Mouse (Mus musculus): ENCODE results near the gene Spata32. TPM values are rescaled to one million over a fixed set of nuclear protein-coding genes. Genes with fewer than 3 reads are reported as not detected.

The Spata32 gene
- polyA plus RNA-seq, 1 experiment from 2014 or later: not detected

DNA sequence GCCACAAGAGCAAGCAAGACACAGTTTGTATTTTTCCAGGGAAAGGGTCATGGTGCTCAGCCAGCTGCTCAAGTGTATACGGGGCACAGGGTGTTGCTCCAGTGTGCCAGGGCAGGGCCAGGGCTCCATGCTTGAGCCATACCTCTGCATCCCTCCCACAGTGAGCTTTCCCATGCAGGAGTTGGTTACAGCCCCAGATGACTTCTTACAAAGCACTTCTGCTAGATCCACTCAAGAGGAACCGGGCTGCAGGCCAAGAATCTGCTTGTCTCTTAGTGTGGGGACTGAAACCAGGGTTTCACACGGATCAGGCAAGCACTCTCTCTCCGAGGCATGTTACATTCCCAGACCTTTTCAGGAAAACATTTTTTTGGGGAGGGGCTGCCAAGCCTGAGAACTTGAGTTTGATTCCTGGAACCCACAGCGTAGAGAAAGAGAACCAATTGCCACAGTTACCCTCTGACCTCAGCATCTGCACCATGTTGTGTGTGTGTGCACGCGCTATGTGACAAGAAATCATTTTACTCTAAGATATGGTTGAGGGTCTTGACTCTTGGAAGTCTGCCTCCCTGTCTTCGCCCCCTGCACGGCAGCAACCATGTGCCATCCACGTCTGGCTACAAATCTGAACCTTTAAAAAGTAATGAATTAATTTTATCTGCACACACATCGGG is 29.4 kb upstream of the Spata32 start:
- peak; percentile 86 for ATAC-seq (replicated peaks; ENCODE audit: extremely low read depth, insufficient read depth, low FRiP score)
- peaks cover 40% of the 10 kb centered on the region for H3K4me1 ChIP-seq (ENCODE audit: control insufficient read depth, insufficient read depth, low read length)
- H3K36me3 ChIP-seq (ENCODE audit: control insufficient read depth, insufficient read depth): no peaks in the 10 kb centered on the region
- no peaks in the 10 kb centered on the region for H3K27me3 ChIP-seq (ENCODE audit: control insufficient read depth, insufficient read depth, low read length)
- peak overlapping the region; percentile 45; the same call in 1 of the 2 replicates for H3K9ac ChIP-seq (ENCODE audit: low read length)
- H3K4me3 ChIP-seq (ENCODE audit: low read length): no peak overlapping the region
- peak overlapping the region; percentile 78 for H3K27ac ChIP-seq (ENCODE audit: low read length)
- 35% methylated on average over 11 of the region's 11 CpGs for WGBS
- peak overlapping the region; percentile 32 for H3K4me2 ChIP-seq (ENCODE audit: low read depth, low read length)
- H3K9me3 ChIP-seq (replicated peaks; ENCODE audit: control insufficient read depth, low read length): no peaks in the 10 kb centered on the region

DNA sequence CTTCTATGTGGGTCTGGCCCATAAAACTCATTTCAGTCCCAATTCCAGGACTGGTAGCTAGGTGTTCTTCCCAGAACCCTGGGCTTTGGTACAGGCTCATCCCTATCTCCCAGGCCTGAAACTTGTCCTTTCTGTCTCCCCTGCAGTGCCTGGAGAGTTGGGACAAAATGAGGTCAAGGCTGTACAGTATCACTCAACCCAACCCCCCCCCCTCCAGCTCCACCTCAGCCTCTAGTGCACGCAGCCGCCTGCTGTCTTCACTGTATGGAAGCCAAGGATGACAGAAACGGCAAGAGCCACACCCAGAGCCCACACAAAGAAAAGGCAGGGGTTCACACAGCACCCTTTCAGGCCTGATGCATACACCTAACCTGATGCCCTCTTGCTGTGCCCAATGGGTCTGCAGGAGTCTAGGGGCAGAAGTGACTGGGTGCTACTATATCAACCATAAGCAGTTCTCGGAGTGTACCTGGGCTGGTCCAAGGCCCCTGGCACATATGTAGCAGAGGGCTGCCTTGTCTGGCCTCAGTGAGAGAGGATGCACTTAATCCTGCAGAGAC is 28.6 kb upstream of the Spata32 start:
- Histone ChIP-seq H3K9ac (ENCODE audit: low read length) (no peak overlapping the region; the same call in 1 of the 2 replicates), H3K4me2 (ENCODE audit: low read depth, low read length) (no peak overlapping the region), H3K9me3 (replicated peaks; ENCODE audit: control insufficient read depth, low read length) (no peaks in the 10 kb centered on the region), H3K4me3 (ENCODE audit: low read length) (no peak overlapping the region), H3K36me3 (ENCODE audit: control insufficient read depth, insufficient read depth) (no peaks in the 10 kb centered on the region), H3K27ac (ENCODE audit: low read length) (peak overlapping the region; percentile 69), H3K27me3 (ENCODE audit: control insufficient read depth, insufficient read depth, low read length) (no peaks in the 10 kb centered on the region), H3K4me1 (ENCODE audit: control insufficient read depth, insufficient read depth, low read length) (peaks cover 40% of the 10 kb centered on the region)
- peak; percentile 19; the same call in 1 of the 2 replicates for ATAC-seq (replicated peaks; ENCODE audit: extremely low read depth, insufficient read depth, low FRiP score)
- 27% methylated on average over 4 of the region's 4 CpGs for WGBS

DNA sequence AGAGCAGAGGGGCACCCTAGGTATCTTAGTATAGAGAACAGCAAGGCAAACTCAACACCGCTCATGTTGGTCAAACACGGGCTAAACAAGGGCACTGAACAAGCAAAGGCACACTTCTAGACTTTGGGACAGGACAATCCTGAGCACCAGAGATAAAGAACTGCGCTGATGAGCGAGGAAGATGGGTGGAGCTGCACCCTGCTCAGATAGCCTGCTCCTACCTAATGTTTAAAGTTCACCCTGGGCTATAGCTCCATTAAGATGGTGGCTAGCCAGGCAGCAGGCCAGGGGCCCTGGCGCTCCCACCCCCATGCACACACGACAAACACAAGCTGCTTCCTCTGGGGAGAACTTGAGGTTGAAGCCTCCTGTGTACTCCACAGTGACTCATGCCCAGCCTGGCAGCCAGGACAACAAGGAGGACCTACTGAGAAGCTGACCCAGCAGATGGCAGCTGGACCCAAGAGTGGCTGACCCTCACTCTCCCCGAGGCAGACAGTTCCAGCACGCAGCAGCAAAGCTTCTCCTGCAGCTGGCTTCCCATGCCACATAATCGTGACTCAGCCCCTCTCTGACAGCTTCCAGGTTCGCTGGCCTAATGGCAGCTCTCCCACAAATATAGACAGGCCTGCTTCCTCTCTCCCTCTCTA is 28.0 kb upstream of the Spata32 start:
- 42% methylated on average over 10 of the region's 10 CpGs for WGBS
- no peaks in the 10 kb centered on the region for H3K9me3 ChIP-seq (replicated peaks; ENCODE audit: control insufficient read depth, low read length)
- H3K9ac ChIP-seq (ENCODE audit: low read length): peak overlapping the region; percentile 16; the same call in 1 of the 2 replicates
- peak; percentile 20; the same call in 1 of the 2 replicates for ATAC-seq (replicated peaks; ENCODE audit: extremely low read depth, insufficient read depth, low FRiP score)
- no peak overlapping the region for H3K4me2 ChIP-seq (ENCODE audit: low read depth, low read length)
- H3K4me3 ChIP-seq (ENCODE audit: low read length): no peak overlapping the region
- peaks cover 41% of the 10 kb centered on the region for H3K4me1 ChIP-seq (ENCODE audit: control insufficient read depth, insufficient read depth, low read length)
- H3K36me3 ChIP-seq (ENCODE audit: control insufficient read depth, insufficient read depth): no peaks in the 10 kb centered on the region
- peak overlapping the region; percentile 69 for H3K27ac ChIP-seq (ENCODE audit: low read length)
- no peaks in the 10 kb centered on the region for H3K27me3 ChIP-seq (ENCODE audit: control insufficient read depth, insufficient read depth, low read length)

DNA sequence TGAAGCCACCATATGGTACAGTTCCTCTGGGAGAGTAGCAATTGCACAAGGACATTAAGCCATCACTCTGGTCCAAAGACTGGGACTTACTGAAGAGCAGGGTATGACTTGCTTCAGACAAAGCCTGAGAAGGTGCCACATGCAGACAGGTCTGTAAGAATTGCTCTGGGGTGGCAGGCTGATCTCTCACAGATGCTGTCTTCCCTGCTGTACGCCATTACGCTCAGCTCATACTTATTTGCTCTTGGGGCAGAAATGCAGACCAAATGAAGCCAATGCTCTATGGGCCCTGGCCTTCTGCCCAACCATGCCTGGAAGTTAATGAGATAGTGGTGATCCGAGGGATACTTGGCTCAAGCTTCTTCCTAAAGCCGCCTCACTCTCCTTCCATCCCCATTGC is 26.6 kb upstream of the Spata32 start:
- WGBS: 58% methylated on average over 4 of the region's 4 CpGs
- no peaks in the 10 kb centered on the region for H3K9me3 ChIP-seq (replicated peaks; ENCODE audit: control insufficient read depth, low read length)
- H3K4me2 ChIP-seq (ENCODE audit: low read depth, low read length): no peak overlapping the region
- H3K27me3 ChIP-seq (ENCODE audit: control insufficient read depth, insufficient read depth, low read length): no peaks in the 10 kb centered on the region
- H3K4me3 ChIP-seq (ENCODE audit: low read length): no peak overlapping the region
- no peak for ATAC-seq (replicated peaks; ENCODE audit: extremely low read depth, insufficient read depth, low FRiP score)
- no peak overlapping the region for H3K27ac ChIP-seq (ENCODE audit: low read length)
- no peak overlapping the region for H3K9ac ChIP-seq (ENCODE audit: low read length)
- peaks cover 53% of the 10 kb centered on the region for H3K4me1 ChIP-seq (ENCODE audit: control insufficient read depth, insufficient read depth, low read length)
- no peaks in the 10 kb centered on the region for H3K36me3 ChIP-seq (ENCODE audit: control insufficient read depth, insufficient read depth)

DNA sequence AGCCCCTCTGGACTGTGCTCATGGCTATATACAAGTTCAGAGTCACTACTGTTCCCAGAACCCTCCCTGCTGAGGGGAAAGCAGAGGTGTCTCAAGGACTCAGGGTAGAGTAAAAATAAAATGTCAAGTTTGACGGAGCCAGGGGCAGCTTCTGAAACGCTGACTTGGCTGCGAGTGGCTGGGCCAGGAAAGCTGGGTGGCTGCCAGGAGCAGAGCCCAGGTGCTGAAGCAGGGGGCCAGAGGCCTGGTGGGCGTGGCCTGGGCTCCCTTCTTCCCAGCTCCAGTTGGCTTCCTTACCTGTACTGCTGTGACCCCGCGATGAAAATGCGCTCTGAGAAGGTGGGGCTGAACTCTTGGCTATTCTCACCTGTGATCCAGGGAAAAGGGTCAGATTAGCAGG is 22.5 kb upstream of the Spata32 start:
- no peak overlapping the region; the same call in none of the 2 replicates for H3K9ac ChIP-seq (ENCODE audit: low read length)
- no peak overlapping the region for H3K4me3 ChIP-seq (ENCODE audit: low read length)
- peak; percentile 30 for ATAC-seq (replicated peaks; ENCODE audit: extremely low read depth, insufficient read depth, low FRiP score)

DNA sequence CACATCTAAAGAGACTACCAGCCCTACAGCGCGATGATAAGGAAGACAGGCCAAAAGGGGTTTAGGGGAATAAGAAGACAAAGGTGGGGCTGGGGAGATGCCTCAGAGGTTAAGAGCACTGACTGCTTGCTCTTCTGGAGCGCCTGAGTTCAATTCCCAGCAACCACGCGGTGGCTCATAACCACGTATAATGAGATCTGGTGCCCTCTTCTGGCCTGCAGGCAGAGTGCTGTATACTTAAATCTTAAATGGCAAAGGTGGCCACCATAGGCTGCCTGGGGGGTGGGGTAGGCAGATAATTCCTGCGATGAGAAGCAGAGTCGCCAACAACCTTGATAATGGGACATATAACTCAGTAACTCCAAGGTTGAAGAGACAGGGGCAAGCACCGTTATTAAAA is 19.5 kb upstream of the Spata32 start:
- H3K4me3 ChIP-seq (ENCODE audit: low read length): no peak overlapping the region
- H3K27ac ChIP-seq (ENCODE audit: low read length): no peak overlapping the region
- 75% methylated on average over 9 of the region's 9 CpGs for WGBS
- no peaks in the 10 kb centered on the region for H3K27me3 ChIP-seq (ENCODE audit: control insufficient read depth, insufficient read depth, low read length)
- H3K9me3 ChIP-seq (replicated peaks; ENCODE audit: control insufficient read depth, low read length): no peaks in the 10 kb centered on the region; the same call in 1 of the 2 replicates
- no peak overlapping the region for H3K4me2 ChIP-seq (ENCODE audit: low read depth, low read length)
- ATAC-seq (replicated peaks; ENCODE audit: extremely low read depth, insufficient read depth, low FRiP score): no peak
- peaks cover 15% of the 10 kb centered on the region for H3K36me3 ChIP-seq (ENCODE audit: control insufficient read depth, insufficient read depth)
- peaks cover 13% of the 10 kb centered on the region for H3K4me1 ChIP-seq (ENCODE audit: control insufficient read depth, insufficient read depth, low read length)
- H3K9ac ChIP-seq (ENCODE audit: low read length): no peak overlapping the region

More for the DNA sequence above, 22.5 kb upstream of the Spata32 start:
- Histone ChIP-seq H3K36me3 (ENCODE audit: control insufficient read depth, insufficient read depth) (peaks cover 15% of the 10 kb centered on the region), H3K4me2 (ENCODE audit: low read depth, low read length) (0 out of 2 replicates have a peak overlapping the region, but pooled peaks have one; percentile 9), H3K9me3 (replicated peaks; ENCODE audit: control insufficient read depth, low read length) (no peaks in the 10 kb centered on the region; the same call in 1 of the 2 replicates), H3K4me1 (ENCODE audit: control insufficient read depth, insufficient read depth, low read length) (peaks cover 20% of the 10 kb centered on the region), H3K27ac (ENCODE audit: low read length) (peak overlapping the region; percentile 69), H3K27me3 (ENCODE audit: control insufficient read depth, insufficient read depth, low read length) (no peaks in the 10 kb centered on the region)
- WGBS: 21% methylated on average over 7 of the region's 7 CpGs

DNA sequence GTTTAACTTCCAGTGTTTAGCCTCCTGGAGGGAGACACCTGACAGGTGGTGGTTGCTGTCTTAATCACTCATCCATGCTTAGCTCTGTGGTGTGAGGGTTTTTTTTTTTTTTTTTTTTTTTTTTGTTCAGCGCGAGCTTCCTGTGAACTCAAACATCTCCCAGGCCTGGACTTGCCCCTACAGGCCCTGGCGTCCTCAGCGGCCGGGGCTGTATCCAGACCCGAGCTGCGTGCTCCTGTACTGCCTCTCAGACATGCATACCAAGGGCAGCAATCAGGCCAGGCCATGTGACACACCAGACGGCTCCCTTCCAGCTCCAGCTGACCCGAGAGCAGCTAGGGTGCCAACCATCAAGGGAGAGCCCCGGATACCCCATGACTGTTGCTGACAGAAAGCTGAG is 18.7 kb upstream of the Spata32 start:
- H3K36me3 ChIP-seq (ENCODE audit: control insufficient read depth, insufficient read depth): peaks cover 15% of the 10 kb centered on the region
- ATAC-seq (replicated peaks; ENCODE audit: extremely low read depth, insufficient read depth, low FRiP score): 0 out of 2 replicates have a peak, but pooled peaks have one; percentile 34
- H3K4me2 ChIP-seq (ENCODE audit: low read depth, low read length): no peak overlapping the region
- H3K27ac ChIP-seq (ENCODE audit: low read length): no peak overlapping the region
- H3K9me3 ChIP-seq (replicated peaks; ENCODE audit: control insufficient read depth, low read length): no peaks in the 10 kb centered on the region; the same call in 1 of the 2 replicates
- peaks cover 13% of the 10 kb centered on the region for H3K4me1 ChIP-seq (ENCODE audit: control insufficient read depth, insufficient read depth, low read length)
- H3K9ac ChIP-seq (ENCODE audit: low read length): no peak overlapping the region
- H3K4me3 ChIP-seq (ENCODE audit: low read length): no peak overlapping the region
- H3K27me3 ChIP-seq (ENCODE audit: control insufficient read depth, insufficient read depth, low read length): no peaks in the 10 kb centered on the region
- WGBS: 71% methylated on average over 10 of the region's 10 CpGs

DNA sequence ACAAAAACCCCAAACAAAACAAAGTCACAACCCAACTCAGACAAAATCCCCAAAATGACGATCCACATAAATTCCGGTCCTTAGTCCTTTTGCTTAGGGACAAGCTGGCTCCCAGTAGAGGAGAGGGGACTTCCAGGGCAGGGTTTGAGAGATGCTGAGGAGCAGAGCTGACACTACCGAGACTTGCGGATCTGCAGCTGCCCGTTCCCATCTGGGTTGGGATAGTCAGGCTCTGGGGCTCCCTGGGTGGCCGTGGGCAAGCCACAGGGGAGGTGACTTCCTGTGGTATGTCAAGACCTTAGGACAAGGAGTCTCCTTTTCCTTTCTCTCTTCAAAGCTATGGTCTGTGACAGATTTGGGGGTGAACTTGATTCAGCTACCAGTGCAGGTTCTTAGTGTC is 18.2 kb upstream of the Spata32 start:
- peaks cover 13% of the 10 kb centered on the region for H3K4me1 ChIP-seq (ENCODE audit: control insufficient read depth, insufficient read depth, low read length)
- 84% methylated on average over 6 of the region's 6 CpGs for WGBS
- H3K36me3 ChIP-seq (ENCODE audit: control insufficient read depth, insufficient read depth): peaks cover 15% of the 10 kb centered on the region
- no peak overlapping the region for H3K4me2 ChIP-seq (ENCODE audit: low read depth, low read length)
- no peak for ATAC-seq (replicated peaks; ENCODE audit: extremely low read depth, insufficient read depth, low FRiP score)
- no peak overlapping the region for H3K9ac ChIP-seq (ENCODE audit: low read length)
- no peak overlapping the region for H3K4me3 ChIP-seq (ENCODE audit: low read length)
- no peaks in the 10 kb centered on the region; the same call in 1 of the 2 replicates for H3K9me3 ChIP-seq (replicated peaks; ENCODE audit: control insufficient read depth, low read length)
- no peak overlapping the region for H3K27ac ChIP-seq (ENCODE audit: low read length)
- H3K27me3 ChIP-seq (ENCODE audit: control insufficient read depth, insufficient read depth, low read length): no peaks in the 10 kb centered on the region

DNA sequence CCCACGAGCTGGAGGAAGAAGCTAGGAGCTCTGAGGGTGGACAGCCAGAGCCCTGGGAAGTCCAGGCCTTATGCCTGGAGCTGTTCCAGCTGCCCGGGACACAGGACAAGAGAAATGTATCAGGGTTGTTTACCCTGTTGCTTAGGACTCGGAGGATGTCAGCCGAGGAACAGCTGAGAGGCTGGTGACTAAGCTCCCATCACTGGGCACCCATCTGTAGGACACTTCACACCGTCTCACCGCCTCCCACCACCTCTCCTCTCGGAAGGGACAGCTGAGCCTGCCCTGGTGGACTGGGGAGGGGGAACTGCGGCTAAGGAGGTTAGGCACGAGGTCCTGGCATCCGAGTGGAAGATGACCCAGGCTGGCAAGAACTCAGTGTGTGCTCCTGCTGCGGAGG is 17.5 kb upstream of the Spata32 start:
- Histone ChIP-seq H3K4me2 (ENCODE audit: low read depth, low read length) (no peak overlapping the region), H3K4me1 (ENCODE audit: control insufficient read depth, insufficient read depth, low read length) (peaks cover 7% of the 10 kb centered on the region), H3K27ac (ENCODE audit: low read length) (0 out of 2 replicates have a peak overlapping the region, but pooled peaks have one; percentile 4), H3K9ac (ENCODE audit: low read length) (no peak overlapping the region), H3K36me3 (ENCODE audit: control insufficient read depth, insufficient read depth) (peaks cover 18% of the 10 kb centered on the region), H3K4me3 (ENCODE audit: low read length) (no peak overlapping the region), H3K9me3 (replicated peaks; ENCODE audit: control insufficient read depth, low read length) (no peaks in the 10 kb centered on the region; the same call in 1 of the 2 replicates), H3K27me3 (ENCODE audit: control insufficient read depth, insufficient read depth, low read length) (no peaks in the 10 kb centered on the region)
- ATAC-seq (replicated peaks; ENCODE audit: extremely low read depth, insufficient read depth, low FRiP score): 0 out of 2 replicates have a peak, but pooled peaks have one; percentile 11
- WGBS: 57% methylated on average over 11 of the region's 11 CpGs
